Mouse (Mus musculus) ES-E14 (cell line): ENCODE measurements around the gene Smagp.

Experiments
- CHD2 ChIP-seq: IDR thresholded peaks from 2 replicates; pipeline ENCODE4 v1.6.1; 2014; ENCODE audit warnings: mild to moderate bottlenecking, low read depth, low read length, inconsistent platforms
- HCFC1 ChIP-seq: IDR thresholded peaks from 2 replicates; pipeline ENCODE4 v1.6.1; 2012; ENCODE audit warnings: low read length, inconsistent platforms, borderline replicate concordance; ENCODE audit not compliant: insufficient read depth
- MAFK ChIP-seq: IDR thresholded peaks from 2 replicates; pipeline ENCODE4 v1.6.1; 2014; ENCODE audit warnings: mild to moderate bottlenecking, low read depth, low read length, inconsistent platforms; ENCODE audit not compliant: insufficient read depth
- ZC3H11A ChIP-seq: IDR thresholded peaks from 2 replicates; pipeline ENCODE4 v1.6.1; 2012; ENCODE audit warnings: low read depth, mild to moderate bottlenecking, inconsistent platforms, low read length, borderline replicate concordance
- ZNF384 ChIP-seq: IDR thresholded peaks from 2 replicates; pipeline ENCODE4 v1.6.1; 2012; ENCODE audit warnings: low read depth, low read length, inconsistent platforms

GRCm38 (mm10) chr15:100654271-100654670 is 17.5 kb upstream of the Smagp start:
- no peak for TF ChIP-seq ZC3H11A
- TF ChIP-seq ZNF384, result no peak
- no peak for TF ChIP-seq HCFC1
- no peak for TF ChIP-seq MAFK
- TF ChIP-seq CHD2, result no peak
